Mouse (Mus musculus) ovary, postnatal 36 days (tissue): ENCODE measurements around the gene Vtn.

ENCODE experiments used
- DNase-seq: peaks from one replicate; pipeline ENCODE4 v3.0.0; 2022; ENCODE audit warnings: low spot score, mixed read lengths

The Vtn gene

DNA sequence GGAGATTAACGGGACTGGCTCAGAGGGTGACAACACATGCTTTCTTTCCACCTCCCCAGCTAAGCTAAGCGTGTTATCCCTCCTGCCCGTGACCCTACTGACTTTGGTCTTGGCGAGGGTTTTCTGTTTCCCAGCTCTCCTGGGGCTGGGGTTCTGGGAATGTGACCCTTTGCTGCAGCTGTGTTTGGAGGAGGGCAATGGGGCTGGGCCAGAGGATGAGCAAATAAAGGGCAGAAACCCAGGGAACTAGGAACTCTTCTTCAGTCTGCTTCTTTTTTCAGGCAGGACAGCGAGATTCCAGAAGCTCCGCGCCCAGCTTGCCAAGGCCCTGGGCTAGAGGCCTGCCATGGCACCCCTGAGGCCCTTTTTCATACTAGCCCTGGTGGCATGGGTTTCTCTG is at the start of gene Vtn:
TSS of gene Vtn (plus strand) at position 88 of the 400 bp plus-strand sequence.
- no peak for DNase-seq

DNA sequence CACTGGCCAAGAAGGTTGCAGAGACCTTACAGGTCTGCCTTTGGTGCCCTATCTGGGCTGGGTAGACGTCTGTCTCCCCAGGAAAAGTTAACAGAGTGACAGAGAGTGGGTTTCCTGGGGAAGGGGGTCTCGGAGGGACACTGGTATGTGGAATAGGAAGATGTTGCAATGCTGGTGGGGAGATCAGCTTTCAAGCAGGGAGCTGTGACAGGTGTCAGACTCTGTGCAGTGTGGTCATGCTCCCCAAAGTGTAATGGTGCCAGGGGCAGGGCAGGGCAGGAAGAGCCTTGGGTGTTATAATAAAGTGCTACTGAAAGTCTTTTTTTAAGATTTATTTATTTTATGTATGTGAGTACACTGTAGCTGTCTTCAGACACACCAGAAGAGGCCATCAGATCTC is 48.6 kb upstream of the Vtn start:
- DNase-seq, result no peak

DNA sequence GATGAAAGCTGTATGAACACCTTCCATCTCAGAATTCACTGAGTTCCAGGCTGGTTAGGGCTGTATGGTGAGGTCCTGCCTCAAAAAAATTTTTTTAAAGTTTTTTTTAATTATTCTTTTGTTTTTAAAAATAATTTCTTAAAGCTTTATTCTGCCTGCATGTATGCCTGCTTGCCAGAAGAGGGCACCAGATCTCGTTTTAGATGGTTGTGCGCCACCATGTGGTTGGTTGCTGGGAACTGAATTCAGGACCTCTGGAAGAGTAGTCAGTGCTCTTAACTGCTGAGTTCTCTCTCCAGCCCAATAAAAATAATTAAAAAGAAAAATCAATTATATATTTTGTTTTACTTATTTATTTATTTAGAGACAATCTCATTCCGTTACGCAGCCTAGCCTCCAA is 45.2 kb upstream of the Vtn start:
- peak; percentile 61 for DNase-seq

DNA sequence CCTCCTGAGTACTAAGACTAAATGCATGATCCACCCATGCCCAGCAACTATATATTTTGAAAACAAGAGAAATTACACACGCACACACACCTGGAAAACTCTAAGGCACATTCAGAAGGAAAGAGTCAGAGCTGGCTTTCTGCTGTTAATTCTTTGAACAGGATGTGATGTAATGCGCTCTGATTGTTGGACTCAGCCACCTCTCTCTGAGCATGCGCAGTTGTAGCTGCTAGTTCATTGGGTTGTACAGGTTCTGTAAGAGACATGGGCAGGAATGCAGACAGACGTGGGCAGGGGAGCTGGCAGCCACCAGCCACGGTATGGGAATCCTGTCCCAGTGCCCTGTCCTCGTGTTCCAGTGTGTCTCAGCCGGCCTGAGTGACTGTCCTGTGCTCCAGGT is 44.6 kb upstream of the Vtn start:
- no peak for DNase-seq

DNA sequence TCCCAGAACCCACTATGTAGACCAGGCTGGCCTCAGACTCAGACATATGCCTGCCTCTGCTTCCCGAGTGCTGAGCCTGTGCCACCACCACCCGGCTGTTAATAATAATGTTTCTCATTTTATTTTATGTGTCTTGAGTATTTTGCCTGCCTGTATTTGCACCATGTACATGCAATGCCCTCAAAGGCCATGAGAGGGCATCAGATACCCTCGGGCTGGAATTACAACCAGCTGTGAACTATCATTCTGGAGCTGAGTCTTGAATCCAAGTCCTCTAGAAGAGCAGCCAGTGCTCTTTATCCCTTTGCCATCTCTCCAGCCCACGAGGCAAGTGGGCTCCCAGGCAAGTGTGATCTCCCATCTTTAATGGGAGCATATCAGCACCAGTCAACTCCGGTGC is 43.6 kb upstream of the Vtn start:
- DNase-seq, result peak; percentile 36

DNA sequence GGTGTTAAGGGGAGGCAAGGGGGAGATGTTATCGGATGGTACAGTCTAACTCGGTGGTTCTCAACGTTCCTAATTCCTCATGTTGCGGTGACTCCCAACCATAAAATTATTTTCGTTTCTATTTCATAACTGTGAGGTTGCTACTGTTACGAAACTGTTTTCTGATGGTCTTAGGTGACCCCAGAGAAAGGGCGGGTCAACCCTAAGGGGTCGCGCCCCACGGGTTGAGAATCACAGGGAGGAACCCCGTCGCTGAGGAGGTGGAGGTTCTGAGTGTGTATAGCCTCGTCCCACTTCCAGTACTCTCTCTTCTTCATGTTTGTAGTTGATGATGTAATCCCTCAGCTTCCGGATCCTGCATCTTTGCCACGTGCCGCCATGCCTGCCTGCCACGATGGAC is 40.2 kb upstream of the Vtn start:
- DNase-seq, result no peak

DNA sequence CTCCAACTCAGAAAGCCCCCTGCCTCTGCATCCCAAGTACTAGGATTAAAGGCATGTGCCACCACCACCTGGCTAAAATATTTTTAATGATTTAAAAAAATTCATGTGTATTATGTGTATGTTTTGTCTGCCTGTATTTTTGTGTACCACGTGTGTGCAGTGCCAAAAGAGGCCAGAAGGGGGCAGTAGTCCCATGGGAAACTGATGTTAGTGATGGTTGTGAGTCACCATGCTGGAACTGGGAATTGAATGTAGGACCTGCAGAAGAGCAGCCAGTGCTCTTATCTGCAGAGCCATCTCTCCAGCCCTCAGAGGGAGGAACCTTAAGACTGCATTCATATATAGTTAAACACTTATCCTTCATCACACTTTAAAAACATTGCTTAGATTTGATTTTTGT is 37.0 kb upstream of the Vtn start:
- no peak for DNase-seq

DNA sequence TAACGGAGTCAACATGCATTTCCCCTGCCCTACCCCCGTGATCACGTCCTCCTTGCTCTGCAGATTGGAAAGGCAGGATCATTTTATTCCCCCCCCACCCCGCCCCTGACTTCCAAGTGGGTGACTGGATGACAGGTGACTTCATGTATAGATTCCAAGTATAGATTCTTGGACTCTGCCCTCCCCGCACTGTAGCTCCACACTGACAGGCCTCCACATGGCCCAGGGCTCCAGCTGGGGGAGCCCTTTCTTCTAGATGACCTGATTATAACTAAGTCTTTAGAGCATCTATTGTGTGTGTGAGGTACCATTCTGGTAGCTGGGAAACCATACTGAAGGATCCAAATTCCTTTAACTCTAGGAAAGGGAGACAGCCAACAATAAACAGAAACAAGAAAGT is 36.2 kb upstream of the Vtn start:
- DNase-seq, result no peak

DNA sequence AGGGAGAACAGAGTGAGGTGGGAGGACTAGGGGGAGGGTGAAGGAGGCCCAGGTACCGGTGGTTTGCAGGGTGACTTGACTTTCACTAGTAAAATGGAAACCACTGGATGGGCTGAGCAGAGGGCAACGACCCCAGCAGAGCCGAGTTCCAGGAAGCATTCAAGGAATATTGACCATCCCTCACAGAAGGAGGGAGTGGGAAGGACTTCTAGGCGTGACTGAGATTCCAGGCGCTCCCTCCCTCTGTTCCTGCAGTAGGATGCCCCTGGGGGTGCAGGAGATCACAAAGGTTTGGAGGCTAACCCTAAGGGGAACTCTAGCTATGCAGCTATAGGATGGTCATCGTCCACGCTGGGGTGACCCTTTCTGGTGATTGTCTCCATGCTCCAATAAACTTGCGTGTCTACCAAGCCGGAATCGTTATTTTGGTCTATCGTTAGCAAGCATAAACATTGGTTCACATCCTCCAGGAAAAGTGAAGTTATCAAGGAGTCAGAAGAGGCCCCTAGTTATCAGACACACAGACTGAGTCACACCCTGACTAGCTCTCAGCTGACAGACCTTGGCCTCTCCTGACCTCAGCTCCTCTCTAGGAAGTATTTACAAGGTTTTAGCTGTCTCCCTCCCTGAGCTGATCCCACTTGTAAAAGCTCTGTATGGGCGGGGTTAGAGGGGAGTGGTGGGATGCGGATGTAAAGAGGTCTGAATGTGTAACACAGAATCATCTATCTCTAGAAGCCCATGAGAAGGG is 35.4 kb upstream of the Vtn start:
- DNase-seq, result no peak

DNA sequence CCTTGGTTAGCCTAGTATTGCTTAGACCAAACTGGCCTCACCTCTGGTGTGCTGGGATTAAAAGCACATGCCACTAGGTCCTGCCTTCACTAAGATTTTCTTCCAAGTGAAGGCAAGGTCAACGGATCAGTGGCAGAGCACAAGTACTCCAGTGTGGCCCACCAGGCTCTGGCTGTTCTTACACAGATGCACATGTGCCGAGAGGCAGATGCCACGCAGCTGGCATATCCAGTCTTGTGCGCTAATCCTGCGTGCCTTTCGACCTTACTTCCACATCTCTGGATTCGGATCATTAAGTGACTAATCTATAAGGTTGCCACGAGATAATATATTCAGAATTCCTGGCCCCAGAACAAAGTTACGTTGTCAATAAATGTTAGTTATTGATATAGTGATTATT is 33.8 kb upstream of the Vtn start:
- no peak for DNase-seq

DNA sequence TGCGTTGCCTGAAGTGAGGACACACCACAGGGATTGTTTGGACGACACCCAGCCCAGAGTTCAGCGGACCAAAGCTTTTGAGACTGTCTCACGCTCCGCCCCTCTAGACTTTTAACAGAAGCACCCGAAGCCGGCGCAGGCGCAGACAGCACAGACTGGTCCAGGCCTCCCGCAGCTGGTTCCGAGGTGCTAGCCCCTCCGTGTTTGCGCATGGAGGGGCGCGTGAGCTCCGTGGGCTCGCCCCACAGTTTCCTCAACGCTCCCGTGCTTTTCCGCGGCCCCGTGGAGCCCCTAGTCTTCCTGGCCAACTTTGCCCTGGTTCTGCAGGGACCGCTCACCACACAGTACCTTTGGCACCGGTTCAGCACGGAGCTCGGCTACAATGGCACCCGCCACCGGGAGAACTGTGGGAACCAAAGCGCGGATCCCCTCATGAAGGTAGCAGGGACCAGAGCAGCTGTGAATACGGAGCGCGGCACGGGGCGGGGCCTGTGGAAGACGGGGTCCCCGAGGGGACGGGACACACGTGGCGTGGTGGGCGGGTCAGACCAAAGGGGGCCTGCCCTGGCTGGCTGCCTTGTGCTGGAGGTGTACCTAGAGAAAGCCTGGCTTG is 33.2 kb upstream of the Vtn start, which contains the start of gene Slc46a1:
TSS of gene Slc46a1 (plus strand) at position 130 of the 613 bp plus-strand sequence.
- DNase-seq, result peak; percentile 87

DNA sequence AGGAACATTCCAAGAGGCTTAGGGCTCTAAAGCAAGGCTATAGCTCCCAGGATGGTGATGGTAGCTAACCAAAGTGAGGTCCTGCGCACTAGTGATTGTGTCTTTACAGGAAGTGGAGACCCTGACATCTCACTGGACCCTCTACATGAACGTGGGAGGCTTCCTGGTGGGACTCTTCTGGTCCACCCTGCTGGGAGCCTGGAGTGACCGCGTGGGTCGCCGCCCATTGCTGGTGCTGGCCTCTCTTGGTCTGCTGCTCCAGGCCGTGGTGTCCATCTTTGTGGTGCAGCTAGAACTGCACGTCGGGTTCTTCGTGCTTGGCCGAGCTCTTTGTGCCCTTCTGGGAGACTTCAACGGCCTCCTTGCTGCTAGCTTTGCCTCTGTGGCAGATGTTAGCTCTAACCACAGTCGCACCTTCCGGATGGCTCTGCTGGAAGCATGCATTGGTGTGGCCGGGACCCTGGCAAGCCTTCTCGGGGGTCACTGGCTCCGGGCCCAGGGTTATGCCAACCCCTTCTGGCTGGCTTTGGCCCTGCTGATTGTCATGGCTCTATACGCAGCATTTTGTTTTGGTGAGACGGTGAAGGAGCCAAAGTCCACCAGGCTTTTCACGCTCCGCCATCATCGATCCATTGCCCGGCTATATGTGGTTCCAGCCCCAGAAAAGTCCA is 32.5 kb upstream of the Vtn start:
- no peak for DNase-seq

DNA sequence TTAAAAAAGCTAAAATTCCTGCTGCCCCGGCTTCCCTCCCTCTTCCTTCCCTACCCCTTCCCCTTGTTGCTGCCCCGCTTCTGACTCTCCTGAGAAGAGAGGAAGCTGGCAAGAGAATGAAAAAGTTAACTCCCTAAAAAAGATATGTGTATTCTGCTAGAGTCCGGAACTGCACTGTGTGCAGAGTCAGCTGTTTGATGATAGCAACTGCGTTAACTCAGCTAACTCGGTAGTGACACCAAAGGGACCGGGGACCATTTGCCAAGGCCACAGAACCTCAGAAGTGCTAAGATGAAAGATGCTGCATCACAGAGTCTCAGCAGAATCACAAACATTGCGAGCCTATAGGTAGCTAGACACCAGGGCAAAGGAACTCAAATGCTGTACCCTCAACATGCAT is 31.4 kb upstream of the Vtn start:
- DNase-seq, result no peak

DNA sequence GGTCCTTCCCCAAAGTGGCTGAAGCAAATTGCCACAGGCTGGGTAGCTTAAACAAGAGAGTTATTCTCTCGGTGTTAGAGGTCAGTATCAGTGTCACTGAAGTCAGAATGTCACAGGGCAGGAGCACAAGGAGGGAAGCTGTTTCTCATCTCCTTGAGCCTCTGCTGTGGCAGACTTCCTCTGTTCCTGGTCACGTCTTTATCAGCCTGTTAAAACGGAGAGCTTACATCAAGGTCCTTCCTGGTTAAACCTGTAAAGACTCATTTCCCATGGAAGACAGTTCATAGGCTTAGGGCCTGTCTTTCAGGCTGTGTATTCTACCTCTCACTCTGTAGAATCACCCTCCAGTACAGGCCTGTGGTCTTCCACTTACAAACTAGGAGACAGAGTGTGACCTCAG is 31.0 kb upstream of the Vtn start:
- no peak for DNase-seq

DNA sequence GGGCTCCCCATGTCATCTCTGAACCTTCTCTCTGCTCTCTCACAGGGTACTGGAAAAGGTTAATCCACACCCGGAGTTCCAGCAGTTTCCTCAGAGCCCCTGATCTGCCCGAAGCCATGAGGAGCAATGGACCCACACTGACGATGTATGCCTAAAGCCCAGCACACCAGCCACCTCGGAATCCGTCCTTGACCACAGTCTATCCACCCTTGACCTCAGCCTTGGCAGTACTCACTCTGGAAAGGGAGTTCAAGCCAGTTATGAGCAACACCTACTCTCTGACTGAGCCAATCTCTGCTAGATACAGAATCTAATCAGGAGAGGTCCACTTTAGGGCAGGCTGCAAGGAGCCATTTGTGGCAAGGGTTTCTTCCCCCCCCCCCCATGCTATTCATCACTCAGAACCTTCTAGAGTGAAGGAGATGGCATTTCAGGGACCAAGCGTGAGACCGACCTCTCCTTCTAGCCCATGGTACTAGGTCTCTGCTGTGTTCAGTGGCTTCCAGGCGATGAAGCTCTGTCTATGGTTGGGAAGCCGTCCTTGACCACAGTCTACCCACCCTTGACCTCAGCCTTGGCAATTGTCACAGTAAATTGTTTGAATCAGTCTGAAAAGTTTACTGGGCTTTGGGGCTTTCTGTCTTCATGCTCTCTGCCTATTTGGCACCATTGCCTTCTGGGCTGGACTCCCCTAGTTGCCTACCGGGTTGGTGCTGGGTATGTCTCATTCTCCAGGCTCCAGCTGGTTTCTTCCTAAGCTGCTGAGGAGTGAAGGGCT is 27.4 kb upstream of the Vtn start:
- no peak for DNase-seq

DNA sequence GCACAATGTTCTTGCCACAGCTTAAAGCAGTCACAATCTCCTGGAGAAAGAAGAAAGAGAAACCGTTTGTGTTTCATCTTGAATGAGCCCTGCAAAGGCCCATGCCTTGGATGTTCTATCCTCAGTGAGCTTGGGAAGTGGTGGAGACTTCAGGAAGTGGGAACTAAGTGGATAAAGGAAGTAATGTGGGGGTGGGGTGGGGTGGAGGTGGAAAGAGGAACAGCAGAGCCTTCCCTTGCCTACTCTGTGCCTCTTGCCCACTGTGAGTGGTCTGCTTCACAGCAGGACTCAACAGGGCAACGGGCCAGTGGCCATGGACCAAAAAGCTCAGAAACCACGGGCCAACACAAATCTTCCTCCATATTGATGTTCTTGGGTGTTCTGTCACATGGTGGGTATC is 23.6 kb upstream of the Vtn start:
- DNase-seq, result no peak

DNA sequence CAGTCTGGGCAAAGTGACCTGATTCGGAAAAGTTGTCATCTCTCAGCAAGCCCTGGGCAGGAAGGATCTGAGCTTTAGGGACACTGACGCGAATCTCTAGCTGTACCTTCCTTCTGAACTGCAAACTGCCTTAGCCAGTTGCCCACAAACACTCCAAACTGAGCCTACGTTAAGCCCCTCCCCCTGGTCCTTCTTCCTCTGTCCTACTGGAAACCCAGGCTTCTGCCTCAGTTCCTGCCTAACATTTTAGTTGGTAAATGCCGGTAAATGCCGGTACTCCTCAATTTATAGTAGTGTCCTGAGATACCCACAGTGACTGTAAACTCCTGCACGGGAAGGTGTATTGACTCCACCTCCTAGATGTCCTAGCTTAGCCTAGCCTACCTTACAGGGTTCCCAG is 15.3 kb upstream of the Vtn start:
- no peak for DNase-seq

DNA sequence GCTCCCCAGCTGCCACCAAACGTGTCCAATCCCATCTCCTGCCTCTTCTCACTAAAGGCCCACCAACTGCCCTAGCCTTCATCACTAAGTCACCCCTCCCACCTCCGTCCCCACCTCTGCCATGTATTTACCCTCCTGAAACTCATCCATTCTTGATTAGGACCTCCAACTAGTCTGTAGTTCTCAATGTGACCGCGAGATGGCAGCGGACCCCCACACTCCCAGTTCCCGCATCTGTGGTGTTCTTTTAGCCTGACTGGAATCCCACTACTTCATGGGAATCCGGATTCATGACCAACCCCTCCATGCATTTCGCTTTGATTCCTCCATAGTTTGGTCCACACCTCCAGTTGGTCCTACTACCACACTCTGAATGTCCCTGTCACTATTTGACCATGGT is 10.7 kb upstream of the Vtn start:
- peak; percentile 62 for DNase-seq

DNA sequence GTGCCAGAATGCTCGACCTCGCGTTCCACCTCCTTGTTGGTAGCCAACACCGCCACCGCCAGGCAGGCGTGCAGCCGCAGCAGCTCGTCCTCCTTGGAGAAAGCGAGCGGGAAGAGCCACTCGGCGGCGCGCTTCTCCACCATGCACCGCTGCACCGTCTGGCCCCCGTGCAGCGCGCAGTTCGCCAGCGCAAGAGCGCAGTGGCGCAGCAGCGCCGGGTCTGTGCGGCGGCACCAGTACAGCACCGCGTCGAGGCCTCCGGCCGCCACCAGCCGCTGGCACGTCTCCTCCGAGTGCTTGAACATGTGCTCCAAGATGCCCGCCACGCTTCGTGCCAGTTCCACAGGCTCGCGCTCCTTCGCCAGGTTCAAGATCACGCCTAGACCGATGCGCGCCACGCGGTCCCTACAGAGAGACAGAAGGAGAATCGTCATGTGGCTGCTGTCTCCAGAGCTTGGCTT is 8.1 kb upstream of the Vtn start:
- peak; percentile 58 for DNase-seq

DNA sequence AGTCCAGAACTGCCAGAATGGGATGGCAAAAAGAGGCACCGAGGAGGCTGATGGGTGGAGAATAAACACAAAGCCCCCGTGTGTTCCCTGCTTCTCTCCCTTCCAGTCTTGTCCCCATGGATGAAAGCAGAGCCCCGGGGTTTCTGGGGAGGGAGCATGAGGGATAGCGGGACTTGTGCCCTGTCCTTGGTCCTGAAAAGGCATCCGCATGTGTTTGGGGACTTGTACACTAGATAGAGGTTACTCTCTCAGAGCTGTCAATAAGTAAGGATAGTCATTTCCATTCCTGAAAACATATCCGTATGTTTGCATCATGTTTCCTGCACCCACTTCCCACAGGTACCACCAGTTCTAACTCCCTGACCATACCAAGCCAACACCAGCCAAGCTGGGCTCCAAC is 3.0 kb upstream of the Vtn start:
- peak; percentile 41 for DNase-seq

DNA sequence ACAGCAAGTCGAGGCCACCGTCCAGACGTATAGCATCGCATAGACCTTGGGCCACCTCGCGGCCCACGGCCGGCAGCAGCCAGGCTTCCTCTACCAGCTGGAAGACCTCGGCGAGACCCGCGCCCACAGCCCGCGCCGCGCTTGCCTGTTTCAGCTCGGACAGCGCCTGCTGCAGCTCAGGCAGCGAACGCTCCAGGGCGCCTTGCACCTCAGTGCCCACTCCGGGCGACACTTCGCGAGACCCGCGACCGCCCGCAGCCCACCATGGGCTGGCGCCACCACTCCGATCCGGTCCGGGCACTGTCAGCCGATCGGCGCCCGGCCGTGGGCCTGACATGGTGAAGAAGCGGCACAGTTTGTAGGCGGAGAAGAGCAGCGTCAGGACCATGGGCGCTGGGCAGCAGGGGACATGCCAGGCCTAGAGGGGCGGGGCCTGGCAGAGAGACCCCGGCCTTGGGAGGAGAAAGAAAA is 1.8 kb upstream of the Vtn start:
- peak; percentile 37 for DNase-seq
